Mouse (Mus musculus) mature B cell (primary cell): ENCODE data around the gene Nkain4.

Experiments used
- in situ Hi-C: fragments of 300-500 bp; cut with MboI; formaldehyde crosslinking; loops from 2 replicates; pipeline ENCODE4 v1.14.3; 2019

Gene Nkain4

DNA sequence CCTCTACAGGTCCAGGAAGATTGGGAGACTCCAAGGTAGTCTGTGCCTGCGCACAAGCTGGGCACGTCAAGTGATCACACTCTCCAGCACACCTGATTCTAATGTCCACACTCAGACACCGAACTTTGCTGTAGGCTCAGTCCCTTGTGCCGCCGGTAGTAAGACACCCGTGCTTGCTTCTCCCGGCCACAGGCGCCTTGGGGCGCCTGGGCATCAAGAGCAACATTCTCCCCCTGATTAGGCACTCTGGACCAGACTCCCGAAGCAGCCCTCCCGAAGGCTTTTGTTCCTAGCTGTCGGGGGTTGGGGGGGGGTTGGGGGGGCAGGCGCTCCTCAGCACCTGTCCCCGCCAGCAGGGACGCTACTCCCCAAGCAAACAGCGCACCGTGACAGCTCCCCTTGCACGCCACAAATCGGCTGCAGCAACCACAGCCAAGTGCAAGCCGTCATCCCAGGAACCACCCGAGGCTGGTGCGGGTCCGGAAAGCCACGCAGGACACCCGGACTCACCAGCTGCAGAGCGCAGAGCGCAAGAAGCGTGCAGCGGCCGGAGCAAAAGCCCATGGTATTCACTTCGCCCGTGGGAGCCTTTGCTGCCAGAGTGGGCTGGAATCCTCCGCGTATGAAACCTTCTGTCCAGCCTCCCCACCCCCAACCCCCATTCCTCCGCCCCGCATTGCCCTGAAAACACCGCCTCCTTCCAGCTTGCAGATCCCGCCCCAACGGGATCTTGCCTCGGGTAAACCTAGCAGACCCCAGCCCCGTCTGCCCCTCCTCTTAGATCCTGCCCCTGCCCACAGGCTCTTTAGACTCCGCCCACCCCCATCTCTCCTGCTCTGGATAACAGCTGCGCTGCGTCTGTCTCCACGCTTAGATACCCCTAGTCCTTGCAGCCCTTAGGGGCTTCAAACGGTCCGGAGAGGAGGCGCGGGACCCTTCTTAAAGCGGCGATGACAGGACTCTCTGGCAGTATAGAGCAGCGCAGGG is at the start of gene Nkain4:
Gene Nkain4 (minus strand): TSS at position 639 of the 987 bp plus-strand sequence.
- in situ Hi-C loops: no loop called here

GRCm38 (mm10) chr2:180996905-180997304 is 42.4 kb upstream of the Nkain4 start:
- in situ Hi-C loops: no loop called here

DNA sequence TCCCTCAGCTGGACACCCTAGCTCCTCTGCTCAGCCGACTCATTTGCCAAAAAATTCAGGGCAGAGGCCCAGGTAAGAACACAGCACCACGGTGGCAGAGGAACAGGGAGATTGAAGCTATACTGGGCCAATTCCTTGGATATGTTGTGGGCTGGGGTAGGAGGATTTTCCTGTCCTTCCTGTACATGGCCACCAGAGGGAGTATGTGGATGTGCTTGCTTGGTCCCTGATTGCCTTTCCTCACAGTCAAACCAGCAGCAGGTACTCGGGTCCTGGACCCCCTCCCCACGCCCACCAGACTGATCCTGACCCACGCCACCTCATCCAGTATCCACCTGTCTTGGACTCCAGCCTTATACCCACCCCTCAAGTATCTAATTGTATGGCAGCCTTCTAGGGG is 41.9 kb upstream of the Nkain4 start:
- in situ Hi-C loops: no loop called here

DNA sequence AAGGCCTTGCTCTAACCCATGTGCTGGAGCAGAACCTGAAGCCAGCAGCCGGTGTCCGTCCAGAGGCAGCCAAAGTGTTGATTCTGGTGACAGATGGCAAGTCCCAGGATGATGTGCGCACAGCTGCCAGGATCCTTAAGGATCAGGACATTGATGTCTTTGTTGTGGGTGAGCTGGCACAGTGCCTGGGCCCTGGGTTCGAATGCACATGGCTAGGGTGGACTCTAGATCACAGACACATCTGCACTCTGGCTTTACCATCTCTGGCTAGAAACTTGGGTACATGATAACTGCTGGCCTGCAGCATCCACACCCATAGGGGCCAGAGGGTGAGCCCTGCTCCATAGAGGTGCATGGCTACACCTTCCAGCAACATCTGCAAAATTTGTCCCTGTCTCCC is 41.0 kb upstream of the Nkain4 start:
- in situ Hi-C loops: no loop called here

GRCm38 (mm10) chr2:180994360-180994759 is 39.9 kb upstream of the Nkain4 start:
- in situ Hi-C loops: no loop called here

DNA sequence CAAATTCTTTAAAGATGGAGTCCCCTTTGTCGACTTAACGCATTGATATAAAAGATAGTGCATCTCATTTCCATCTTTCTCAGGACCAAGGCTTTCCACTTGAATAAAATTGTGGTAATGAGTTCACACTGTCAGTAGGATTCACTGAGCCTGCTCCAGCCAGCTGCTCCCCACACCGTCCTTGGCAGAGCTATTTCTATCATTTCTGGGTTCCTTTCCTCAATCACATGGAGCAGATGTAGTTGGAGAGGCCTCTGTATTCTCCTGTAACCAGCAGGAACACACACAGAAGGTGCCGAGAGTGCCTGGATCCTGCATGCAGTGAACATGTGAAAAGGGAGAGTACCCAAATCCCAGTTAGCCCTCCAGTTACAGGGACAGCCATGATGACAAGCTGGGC is 35.8 kb upstream of the Nkain4 start:
- in situ Hi-C loops: no loop called here

GRCm38 (mm10) chr2:180988948-180989347 is 34.4 kb upstream of the Nkain4 start:
- in situ Hi-C loops: no loop called here

DNA sequence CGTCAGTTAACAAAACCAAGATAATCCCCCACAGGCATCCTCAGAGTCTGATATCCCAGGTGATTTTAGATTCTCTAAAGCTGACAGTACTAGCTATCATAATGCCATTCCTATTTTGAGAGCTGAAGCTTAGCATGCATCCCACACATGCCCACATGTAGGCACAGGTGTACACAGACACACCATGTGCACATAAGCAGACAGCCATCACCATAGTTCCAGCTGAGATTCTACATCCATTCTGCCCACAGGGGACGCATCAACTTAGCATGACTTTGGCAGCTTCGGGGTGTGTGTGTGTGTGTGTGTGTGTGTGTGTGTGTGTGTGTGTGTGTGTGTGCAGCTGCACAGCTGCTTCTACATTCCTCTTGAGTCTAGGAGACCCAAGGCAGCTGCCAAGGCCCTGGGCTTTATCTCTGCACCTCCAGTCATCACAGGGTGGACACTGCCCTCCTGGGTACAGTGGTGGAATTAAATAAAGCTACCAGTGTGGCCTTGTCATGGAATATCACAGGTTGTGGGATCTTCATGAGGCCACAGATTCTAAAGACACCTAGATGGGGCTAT is 33.9 kb upstream of the Nkain4 start:
- in situ Hi-C loops: no loop called here

GRCm38 (mm10) chr2:180987432-180988030 is 33.0 kb upstream of the Nkain4 start:
- in situ Hi-C loops: no loop called here

GRCm38 (mm10) chr2:180987001-180987400 is 32.5 kb upstream of the Nkain4 start:
- in situ Hi-C loops: no loop called here

DNA sequence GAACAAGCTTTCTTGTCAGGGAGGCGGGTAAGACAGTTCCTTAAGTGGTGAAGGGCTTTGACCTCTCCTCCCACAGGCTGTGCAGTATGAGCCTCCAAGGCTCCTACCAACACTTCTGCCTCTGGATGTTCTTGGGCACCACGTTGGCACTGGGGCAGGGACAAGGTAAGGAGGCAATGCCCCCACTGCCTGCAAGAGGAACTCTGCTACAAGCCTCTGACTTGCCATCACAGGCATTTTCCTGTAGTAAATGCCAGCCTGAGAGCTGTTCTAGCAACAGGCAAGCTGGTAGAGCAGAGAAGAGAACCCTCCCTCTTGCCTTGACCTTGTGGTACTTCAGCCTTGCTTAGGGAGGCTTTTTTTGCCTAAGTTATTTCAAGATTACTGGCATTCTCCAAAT is 31.9 kb upstream of the Nkain4 start, which contains the start of gene Col20a1:
Gene Col20a1 (plus strand): TSS at position 87 of the 400 bp plus-strand sequence.
- in situ Hi-C loops: no loop called here

GRCm38 (mm10) chr2:180985635-180986034 is 31.1 kb upstream of the Nkain4 start:
- in situ Hi-C loops: no loop called here

DNA sequence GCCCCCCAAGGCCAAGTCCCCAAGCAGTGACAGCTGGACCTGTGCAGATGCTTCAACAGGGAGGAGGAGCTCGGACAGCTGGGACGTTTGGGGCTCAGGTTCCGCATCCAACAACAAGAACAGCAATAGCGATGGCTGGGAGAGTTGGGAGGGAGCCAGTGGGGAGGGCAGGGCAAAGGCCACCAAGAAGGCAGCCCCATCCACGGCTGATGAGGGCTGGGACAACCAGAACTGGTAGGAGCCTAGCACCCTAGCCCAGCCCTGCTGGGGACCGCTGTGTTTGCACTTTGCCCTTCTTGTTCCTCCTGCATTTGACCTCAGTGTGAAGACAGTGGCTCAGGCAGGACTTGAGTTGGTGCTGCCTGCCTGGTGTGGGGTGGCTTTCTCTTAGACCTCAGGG is 26.6 kb upstream of the Nkain4 start:
- in situ Hi-C loops: no loop called here

DNA sequence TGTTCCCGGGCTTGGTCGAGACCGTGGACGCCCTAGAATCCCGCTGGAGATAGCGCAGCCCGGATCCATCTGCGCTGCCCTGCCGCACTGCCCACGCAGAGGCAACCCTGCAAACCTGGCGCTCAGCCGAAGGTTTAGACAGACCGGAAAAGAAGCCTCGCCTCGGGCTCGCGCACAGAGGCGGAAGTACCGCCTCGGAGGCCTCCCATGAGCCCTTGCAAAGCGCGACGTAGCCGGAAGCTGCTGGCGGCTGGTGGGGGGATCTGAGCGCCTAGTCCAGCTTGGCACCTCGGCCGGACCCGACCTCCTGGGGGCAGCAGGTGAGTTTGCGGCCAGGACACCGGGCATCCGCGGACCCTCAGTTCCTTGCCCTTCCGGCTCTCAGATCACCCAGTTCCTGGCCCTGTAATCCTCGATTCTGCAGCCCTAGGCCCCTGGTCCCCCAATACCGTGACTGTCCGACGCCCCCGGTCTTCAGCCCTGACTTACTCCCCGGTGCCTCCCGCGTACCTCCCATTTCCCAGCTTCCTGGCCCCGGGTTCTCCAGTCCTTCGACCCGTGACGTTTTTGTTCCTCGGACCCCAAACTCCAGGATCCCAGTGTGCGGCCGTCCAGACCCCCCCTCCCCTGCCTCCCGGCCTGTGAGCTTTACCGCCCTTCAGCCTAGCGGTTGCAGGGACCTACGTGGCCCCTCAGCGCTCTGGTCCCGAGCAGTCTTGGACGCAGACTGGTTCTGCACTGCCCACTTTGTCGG is 12.7 kb upstream of the Nkain4 start, which contains the start of gene Arfgap1:
Gene Arfgap1 (plus strand): TSS at position 216 of the 754 bp plus-strand sequence.
- in situ Hi-C loops: no loop called here

DNA sequence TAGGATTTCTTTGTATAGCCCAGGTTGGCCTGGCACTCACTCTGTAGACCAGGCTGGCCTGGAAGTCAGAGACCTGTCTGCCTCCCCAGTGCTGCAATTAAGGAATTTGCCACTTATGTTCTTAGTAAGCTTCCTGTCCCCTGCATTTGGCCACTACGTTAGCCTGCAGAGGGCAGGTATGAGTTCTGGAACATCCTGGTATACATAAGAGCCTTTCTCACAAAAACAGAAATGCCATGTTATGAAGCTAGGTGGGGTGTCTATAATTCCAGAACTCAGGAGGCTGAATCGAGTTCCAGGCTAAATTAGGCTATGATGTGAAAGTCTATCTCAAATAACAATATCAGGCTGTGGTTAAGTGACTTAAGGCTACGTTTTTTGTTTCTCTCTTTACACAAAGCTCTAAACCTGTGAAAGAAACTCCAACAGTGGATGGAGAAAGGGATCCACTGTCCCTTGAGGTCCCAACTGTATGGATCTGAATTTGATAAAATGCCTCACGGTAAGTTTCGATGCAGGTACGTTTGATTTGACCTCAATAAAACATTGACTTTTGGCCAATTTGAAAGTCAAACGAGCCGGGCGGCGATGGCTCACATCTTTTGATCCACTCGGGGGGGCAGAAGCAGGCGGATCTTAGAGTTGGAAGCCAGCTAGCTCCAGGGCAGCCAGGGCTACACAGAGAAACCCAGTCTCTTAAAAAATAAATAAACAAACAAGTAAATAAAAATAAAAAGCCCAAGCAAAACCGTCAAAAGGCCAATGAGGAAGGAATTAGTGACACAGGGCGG is 11.8 kb upstream of the Nkain4 start:
- in situ Hi-C loops: no loop called here

- in situ Hi-C loops: no loop called here
These were observed 9.5 kb upstream of the Nkain4 start for GRCm38 (mm10) chr2:180963956-180964355.

DNA sequence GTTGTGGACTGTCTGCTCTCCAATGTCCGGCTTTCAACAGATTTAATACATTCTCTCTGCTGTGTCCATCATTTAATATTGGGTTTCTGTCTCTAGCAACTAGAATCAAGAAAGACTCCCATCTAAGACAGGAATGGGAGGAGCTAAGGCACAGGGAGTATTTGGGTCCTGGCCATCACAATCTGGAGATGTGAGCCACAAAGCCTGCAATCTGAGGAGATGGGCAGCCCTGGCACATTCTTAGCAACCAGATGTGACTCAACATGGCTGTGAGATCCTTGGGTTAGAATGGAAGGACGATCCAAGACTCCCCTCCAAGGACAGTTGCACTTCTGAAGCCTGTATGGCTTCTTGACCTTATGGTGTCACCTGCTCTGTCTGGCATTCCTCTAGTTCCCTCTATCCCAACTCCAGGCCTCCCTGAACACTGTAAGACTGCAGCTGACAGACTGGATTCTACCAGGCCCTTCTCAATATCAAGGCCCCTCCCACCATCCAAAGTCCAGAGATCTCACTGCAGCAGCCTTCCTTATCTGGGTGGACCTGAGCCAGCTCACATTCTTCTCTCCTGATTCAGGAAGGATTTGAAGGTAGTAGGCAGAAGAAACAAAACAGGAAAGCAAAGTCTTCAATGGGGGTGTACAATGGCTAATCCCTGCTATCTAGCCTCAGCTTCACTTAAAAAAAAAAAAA is 8.3 kb upstream of the Nkain4 start:
- in situ Hi-C loops: no loop called here

DNA sequence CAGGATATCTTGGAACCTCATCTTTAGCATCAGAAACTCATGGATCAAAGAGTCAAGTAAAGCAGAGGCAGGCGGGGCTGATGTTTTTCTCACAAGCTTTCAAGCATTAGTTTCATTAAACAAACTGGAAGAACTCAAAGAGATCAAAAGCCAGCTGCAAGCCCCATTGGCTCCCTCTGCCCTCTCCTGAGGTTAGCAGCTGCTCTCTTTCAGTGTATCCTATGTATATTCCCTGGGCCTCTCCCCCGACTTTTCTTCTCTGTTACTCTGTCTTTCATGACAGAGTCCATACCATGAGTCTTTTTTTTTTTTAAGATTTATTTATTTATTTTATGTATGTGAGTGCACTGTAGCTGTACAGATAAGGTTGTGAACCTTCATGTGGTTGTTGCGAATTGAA is 5.7 kb upstream of the Nkain4 start:
- in situ Hi-C loops: no loop called here

DNA sequence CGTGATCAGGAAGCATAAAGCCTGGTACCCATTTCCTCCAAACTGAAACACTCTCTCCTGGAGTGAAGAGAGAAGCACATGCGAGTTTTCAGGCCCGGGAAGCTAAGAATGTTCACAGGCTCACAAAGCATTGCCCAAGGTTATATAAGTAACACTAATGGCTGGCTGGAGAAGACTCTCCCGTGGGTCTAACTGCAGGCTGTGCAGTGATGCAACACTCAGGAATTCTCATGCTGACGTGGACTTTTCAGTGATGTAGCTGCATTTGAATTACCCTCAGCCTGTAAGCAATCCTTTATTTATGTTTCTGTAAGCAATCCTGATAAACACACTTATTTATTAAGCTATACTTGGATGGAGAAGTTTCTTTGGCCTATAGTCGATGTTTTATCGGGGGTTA is 5.1 kb upstream of the Nkain4 start:
- in situ Hi-C loops: no loop called here

DNA sequence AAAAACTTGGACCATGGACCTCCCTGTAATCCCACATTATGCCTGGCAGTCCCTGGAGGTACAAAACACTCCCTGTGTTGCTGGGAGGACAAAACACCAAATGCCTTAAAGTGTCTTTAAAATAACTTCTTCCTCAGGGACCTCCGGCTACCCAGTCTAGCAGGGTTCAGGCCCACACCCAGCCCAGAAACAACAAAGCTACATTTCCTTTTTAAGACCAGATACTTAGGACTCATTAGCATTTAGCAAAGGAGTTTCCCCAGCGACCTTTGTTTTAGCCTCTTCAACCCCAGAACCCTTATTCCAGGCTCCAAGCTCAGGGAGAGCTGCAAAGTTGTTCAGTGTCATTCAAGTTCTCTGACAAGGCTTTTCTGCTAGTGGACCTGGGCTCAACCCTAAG is 861 bp downstream of the Nkain4 start:
- in situ Hi-C loops: no loop called here
